Mouse (Mus musculus) hindbrain, embryonic 13.5 days (tissue): ENCODE results near the gene Ptprn2. TPM values are rescaled to one million over a fixed set of nuclear protein-coding genes. Genes with fewer than 3 reads are reported as not detected.

ENCODE experiments used
- ATAC-seq: fragments of 200-750 bp; cut with Nextera tagmentation; 2 replicates; pipeline ENCODE4 v1.8.0; 2017; ENCODE audit warnings: moderate TSS enrichment; ENCODE audit not compliant: low FRiP score
- H3K27ac ChIP-seq: fragments of 300-500 bp; sonication (generic); 2 replicates; pipeline ENCODE4 v1.5.1; 2015; ENCODE audit warnings: inconsistent platforms, mild to moderate bottlenecking, moderate library complexity
- H3K27me3 ChIP-seq: fragments of 300-500 bp; sonication (generic); 2 replicates; pipeline ENCODE4 v1.6.1; 2015; ENCODE audit warnings: mild to moderate bottlenecking, inconsistent platforms
- H3K36me3 ChIP-seq: fragments of 300-500 bp; sonication (generic); 2 replicates; pipeline ENCODE4 v1.6.1; 2015; ENCODE audit warnings: mild to moderate bottlenecking, inconsistent platforms
- H3K4me1 ChIP-seq: fragments of 300-500 bp; sonication (generic); replicated peaks from 2 replicates; pipeline ENCODE4 v1.6.1; 2015; ENCODE audit warnings: inconsistent platforms
- H3K4me2 ChIP-seq: fragments of 300-500 bp; sonication (generic); 2 replicates; pipeline ENCODE4 v1.6.1; 2015; ENCODE audit warnings: inconsistent platforms, mild to moderate bottlenecking, moderate library complexity
- H3K4me3 ChIP-seq: fragments of 300-500 bp; sonication (generic); 2 replicates; pipeline ENCODE4 v1.5.1; 2015; ENCODE audit warnings: mild to moderate bottlenecking, inconsistent platforms
- H3K9ac ChIP-seq: fragments of 300-500 bp; sonication (generic); 2 replicates; pipeline ENCODE4 v1.6.1; 2015; ENCODE audit warnings: mild to moderate bottlenecking, inconsistent platforms
- H3K9me3 ChIP-seq: fragments of 300-500 bp; sonication (generic); 2 replicates; pipeline ENCODE4 v1.6.1; 2016; ENCODE audit warnings: inconsistent platforms
- WGBS: fragments of 180-500 bp; shearing (Covaris S2); methylation state at CpG from one replicate; pipeline ENCODE4 v1.1.7; 2015; 5-methylcytosine and 5-hydroxymethylcytosine counted together
- polyA plus RNA-seq: library from polyadenylated mRNA; unstranded; fragments of >200 nt; fragmentation: Nextera tagmentation; extraction: Ambion mirVana; gene quantifications from 2 replicates; pipeline ENCODE4 v1.2.1, GENCODE M21; 2015

Ptprn2 gene
- polyA plus RNA-seq, 1 experiment from 2014 or later, result 10.3 TPM

DNA sequence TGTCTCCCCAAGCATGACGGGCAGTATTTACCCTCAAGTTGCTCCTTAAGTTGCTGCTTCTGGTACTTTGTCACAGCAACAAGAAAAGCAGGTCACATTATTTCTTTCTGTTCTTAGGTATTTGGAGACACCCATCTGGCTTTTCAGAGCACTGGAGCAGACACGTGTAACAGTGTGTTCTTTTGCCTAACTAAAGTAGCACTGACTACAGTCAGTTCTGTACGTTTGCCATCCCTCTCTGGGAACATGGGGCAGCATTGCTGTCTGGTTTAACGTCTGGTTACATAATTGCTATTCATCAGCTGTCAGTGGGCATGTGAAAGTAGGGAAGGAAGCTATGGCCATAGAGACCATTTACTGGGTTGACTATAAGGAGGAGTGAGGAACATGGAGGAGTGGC is 736.4 kb downstream of the Ptprn2 start:
- H3K4me3 ChIP-seq, result no peak overlapping the region
- H3K4me2 ChIP-seq, result no peak overlapping the region
- 83% methylated on average over 4 of the region's 4 CpGs for WGBS
- no peak overlapping the region for H3K9ac ChIP-seq
- H3K36me3 ChIP-seq, result peaks cover 22% of the 10 kb centered on the region
- no peak overlapping the region for H3K27ac ChIP-seq
- no peaks in the 10 kb centered on the region for H3K9me3 ChIP-seq
- H3K27me3 ChIP-seq, result no peaks in the 10 kb centered on the region
- no peaks in the 10 kb centered on the region for H3K4me1 ChIP-seq
- no peak for ATAC-seq

DNA sequence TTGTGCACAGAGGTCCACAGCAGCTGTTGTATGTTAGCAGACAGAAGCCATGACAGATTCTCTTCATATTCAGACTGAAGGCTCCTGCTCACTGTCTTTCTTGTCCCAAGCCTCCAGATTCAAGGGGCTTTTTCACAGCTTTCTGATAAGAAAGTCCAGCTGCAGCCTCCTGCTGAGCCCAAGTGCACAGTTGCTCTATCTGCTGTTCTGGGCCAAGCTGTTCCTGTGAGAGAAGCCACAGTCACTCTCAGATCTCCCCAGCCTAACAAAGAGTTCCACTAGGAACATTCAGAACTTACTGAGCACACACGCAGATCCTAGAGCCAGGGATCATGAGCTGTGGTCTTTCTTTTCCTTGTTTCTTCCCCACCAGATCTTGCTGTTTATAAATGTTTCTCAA is 738.5 kb downstream of the Ptprn2 start:
- peaks cover 23% of the 10 kb centered on the region for H3K36me3 ChIP-seq
- no peaks in the 10 kb centered on the region for H3K27me3 ChIP-seq
- no peaks in the 10 kb centered on the region for H3K9me3 ChIP-seq
- no peak overlapping the region for H3K9ac ChIP-seq
- H3K4me3 ChIP-seq, result no peak overlapping the region
- no peak for ATAC-seq
- WGBS, result 79% methylated on average over 1 of the region's 1 CpGs
- H3K4me1 ChIP-seq, result no peaks in the 10 kb centered on the region
- H3K4me2 ChIP-seq, result no peak overlapping the region
- no peak overlapping the region for H3K27ac ChIP-seq

DNA sequence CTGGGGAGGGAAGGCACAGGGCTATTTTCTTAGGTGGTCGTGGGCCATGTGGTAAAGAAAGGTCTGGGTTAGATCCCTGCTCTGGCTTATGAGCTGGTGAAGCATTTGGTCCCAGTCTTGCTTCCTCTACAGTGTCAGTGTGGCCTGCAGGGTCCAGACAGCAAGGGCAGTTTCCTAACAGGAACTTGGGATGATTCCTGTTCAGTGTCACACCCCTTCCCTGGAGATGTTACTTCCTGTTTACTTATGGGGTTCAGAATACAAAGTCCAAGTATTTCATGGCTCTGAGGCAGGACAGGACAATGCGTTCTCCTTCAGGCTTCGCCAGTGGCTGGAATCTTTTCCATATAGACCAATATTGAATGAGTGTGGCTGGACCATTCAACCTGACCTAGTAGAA is 741.7 kb downstream of the Ptprn2 start:
- Histone ChIP-seq H3K9me3 (no peaks in the 10 kb centered on the region), H3K36me3 (peaks cover 26% of the 10 kb centered on the region), H3K4me2 (no peak overlapping the region), H3K27me3 (no peaks in the 10 kb centered on the region), H3K4me1 (no peaks in the 10 kb centered on the region), H3K4me3 (no peak overlapping the region), H3K27ac (no peak overlapping the region), H3K9ac (no peak overlapping the region)
- WGBS, result 80% methylated on average over 3 of the region's 3 CpGs
- ATAC-seq, result no peak

DNA sequence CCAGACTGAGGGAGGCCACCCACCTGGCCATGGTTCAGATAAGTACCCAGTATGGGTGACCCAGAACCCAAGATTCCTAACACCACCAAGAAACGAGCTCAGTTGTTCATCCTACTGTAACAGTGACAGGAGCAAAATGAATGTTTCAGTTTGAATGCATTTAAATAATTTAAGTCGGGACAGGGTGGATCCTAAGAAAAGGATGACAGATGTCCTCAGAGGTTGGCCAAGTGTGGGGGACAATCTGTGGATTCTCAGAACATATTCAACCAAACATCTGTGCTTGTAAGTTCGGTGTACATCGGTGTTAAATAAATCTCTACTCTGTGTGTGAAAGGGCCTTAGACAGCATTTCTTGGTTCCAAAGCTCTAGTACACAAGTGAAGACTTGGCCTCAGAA is 743.9 kb downstream of the Ptprn2 start:
- Histone ChIP-seq H3K9me3 (no peaks in the 10 kb centered on the region), H3K9ac (no peak overlapping the region), H3K27me3 (no peaks in the 10 kb centered on the region), H3K36me3 (peaks cover 44% of the 10 kb centered on the region), H3K27ac (no peak overlapping the region), H3K4me2 (no peak overlapping the region), H3K4me3 (no peak overlapping the region), H3K4me1 (no peaks in the 10 kb centered on the region)
- no peak for ATAC-seq
- WGBS, result 74% methylated on average over 4 of the region's 4 CpGs

DNA sequence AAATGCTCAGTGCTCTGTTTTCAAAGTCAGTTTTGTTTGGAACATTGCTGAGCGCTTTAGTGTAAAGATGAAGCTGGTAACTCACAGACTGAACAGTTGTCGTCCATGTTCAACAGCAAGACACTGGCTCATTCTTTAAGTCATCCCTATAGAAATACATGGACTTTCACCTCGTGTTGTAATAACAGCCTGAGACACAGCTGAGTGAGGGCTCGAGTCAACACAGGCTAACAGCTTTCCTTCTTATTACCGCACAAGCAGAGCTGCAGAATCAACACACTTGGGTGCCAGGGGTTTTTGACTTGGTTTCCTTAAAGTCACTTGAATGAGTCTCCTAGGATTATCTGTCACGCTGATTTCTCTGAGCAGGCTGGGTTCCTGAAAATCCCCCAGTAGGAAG is 744.8 kb downstream of the Ptprn2 start:
- Histone ChIP-seq H3K27ac (no peak overlapping the region), H3K4me2 (no peak overlapping the region), H3K9ac (no peak overlapping the region), H3K36me3 (peaks cover 49% of the 10 kb centered on the region), H3K9me3 (no peaks in the 10 kb centered on the region), H3K27me3 (no peaks in the 10 kb centered on the region), H3K4me1 (0 out of 2 replicates have a peak, but pooled peaks cover 6% of the 10 kb centered on the region), H3K4me3 (no peak overlapping the region)
- no peak for ATAC-seq
- WGBS, result 89% methylated on average over 6 of the region's 6 CpGs

DNA sequence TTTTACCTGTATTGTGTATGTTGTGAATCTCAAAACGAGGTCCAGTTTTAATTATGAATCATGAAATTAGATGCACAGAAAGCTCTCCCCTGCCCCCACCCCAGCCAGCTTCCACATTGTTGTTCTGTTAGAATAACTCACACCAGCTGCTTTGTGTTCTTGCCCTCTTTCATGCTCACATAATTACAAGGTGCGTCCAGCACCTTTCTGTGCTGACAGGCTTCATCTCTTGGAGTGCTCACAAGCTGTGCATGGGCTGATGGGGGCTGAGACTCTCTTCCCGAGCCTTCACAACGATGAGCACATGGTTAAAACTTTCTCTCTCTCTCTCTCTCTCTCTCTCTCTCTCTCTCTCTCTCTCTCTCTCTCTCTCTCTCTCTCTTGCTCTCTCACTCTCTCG is 746.3 kb downstream of the Ptprn2 start:
- Histone ChIP-seq H3K4me3 (no peak overlapping the region), H3K27me3 (no peaks in the 10 kb centered on the region), H3K9me3 (no peaks in the 10 kb centered on the region), H3K4me2 (no peak overlapping the region), H3K36me3 (peaks cover 57% of the 10 kb centered on the region), H3K27ac (no peak overlapping the region), H3K4me1 (0 out of 2 replicates have a peak, but pooled peaks cover 7% of the 10 kb centered on the region), H3K9ac (no peak overlapping the region)
- no peak for ATAC-seq
- 71% methylated on average over 5 of the region's 5 CpGs for WGBS

DNA sequence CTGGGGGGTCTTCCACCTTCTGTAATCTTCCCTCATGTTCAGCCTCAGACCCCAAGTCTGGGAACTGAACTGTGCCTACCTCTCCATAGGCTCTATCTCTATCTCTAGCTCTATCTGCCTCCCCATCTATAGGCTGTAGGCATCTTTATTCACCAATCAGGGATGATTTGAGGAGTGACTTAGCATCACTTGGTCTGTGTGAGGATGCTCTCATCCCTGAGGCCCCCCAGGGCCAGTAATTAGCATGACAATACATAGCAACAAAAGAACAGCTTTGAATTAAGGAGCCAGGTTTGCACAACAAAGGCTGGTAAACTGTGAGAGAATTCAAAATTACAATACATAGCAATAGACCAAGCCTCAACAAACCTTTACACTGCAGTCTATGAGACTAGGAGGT is 749.6 kb downstream of the Ptprn2 start:
- 0 out of 2 replicates have a peak, but pooled peaks cover 10% of the 10 kb centered on the region for H3K4me1 ChIP-seq
- peaks cover 46% of the 10 kb centered on the region for H3K36me3 ChIP-seq
- no peak overlapping the region for H3K9ac ChIP-seq
- no peak overlapping the region for H3K4me2 ChIP-seq
- no peak for ATAC-seq
- no peak overlapping the region for H3K4me3 ChIP-seq
- no peaks in the 10 kb centered on the region for H3K9me3 ChIP-seq
- no peak overlapping the region for H3K27ac ChIP-seq
- no peaks in the 10 kb centered on the region for H3K27me3 ChIP-seq

DNA sequence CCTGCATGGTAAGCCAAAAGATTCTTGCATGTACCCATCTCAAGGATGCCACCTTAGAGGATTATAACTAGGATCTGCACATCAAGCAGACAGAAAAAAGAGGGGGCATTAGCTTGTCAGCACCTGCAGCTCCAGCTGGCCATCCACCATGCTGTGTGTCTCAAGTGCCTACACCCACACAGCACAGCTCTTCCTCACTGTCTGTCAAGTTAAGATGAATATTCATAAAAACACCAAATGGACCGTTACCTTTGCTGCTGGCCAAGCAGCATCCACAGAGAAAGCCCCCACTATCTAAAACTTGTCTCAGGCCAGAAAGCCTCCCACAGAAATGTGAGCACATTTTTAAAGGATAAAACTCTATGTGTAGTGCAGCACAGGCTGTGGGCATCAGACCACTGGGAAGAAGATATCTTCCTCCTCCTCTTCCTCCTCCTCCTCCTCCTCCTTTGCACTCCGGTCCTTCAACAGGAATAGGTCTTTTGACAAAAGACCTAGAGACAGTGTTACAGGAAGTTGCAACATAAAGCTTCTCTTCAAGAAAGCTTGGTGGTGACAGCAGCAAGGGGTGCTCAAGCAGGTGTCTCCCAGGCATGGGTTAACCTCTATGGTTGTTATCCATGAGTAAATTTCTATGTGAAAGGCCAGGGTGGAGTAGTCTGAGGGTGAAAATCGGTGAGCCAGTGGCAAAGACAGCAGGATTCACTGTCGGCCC is 750.7 kb downstream of the Ptprn2 start:
- 0 out of 2 replicates have a peak, but pooled peaks cover 11% of the 10 kb centered on the region for H3K4me1 ChIP-seq
- no peak for ATAC-seq
- 88% methylated on average over 4 of the region's 4 CpGs for WGBS
- no peak overlapping the region for H3K27ac ChIP-seq
- no peaks in the 10 kb centered on the region for H3K9me3 ChIP-seq
- H3K4me3 ChIP-seq, result no peak overlapping the region
- no peaks in the 10 kb centered on the region for H3K27me3 ChIP-seq
- peaks cover 46% of the 10 kb centered on the region for H3K36me3 ChIP-seq
- no peak overlapping the region for H3K9ac ChIP-seq
- H3K4me2 ChIP-seq, result no peak overlapping the region

DNA sequence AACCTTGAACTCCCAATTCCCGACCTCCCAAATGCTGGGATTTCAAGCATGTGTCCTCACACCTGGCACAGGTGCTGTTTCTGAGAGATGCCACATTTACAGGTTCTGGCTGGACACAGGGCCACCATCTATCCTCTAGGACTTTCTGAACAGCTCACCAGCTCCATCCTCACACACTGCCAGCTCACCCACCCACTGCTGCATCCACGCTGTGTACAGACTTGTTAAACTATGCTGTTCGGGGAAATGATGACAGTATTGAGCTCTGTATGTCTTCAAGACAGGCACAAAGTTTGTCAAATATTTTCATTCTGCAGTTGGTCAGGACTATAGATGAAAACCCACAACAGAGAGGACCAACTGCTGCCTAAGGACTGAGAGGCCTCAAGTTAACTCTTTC is 751.5 kb downstream of the Ptprn2 start:
- ATAC-seq, result no peak

DNA sequence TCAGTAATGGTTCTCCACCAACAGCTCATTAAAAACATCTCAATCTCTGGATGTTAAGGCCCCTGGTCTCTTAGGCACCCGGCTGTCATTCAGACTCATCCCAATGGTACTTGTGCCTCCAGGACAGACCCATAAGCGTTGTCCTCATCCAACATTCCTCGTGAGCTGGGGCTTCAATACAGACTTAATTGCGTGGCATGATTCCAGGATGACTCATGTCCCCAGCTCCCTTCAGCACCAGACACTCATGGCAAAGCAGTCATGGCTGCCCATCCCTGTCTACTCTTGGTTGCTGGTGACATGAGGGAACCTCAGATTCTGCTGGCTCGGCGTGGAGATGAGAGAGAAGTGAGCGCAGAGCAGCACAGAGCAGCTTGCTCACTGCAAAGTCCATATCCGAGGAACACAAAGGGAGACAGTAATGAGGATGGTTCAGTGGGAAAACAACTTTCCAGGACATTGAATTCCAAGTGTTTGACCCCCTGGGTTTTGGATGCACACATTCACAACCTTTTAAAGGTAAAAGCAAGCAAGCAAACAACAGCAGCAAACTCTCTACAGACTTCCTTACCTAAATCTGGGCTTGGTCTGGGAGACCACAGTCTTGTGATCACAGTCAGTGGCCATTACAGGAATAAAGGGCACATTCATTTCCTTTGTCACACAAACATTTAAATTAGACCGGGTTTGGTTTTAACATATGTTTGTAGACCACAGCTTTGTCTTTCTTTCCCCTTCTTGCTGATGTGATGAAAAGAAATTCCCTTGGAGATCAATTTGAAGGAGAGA is 754.6 kb downstream of the Ptprn2 start:
- Histone ChIP-seq H3K9me3 (no peaks in the 10 kb centered on the region), H3K4me2 (no peak overlapping the region), H3K9ac (no peak overlapping the region), H3K4me1 (peaks cover 16% of the 10 kb centered on the region; the same call in 1 of the 2 replicates), H3K36me3 (peaks cover 28% of the 10 kb centered on the region), H3K4me3 (no peak overlapping the region), H3K27ac (peak overlapping the region; percentile 40; the same call in 1 of the 2 replicates), H3K27me3 (no peaks in the 10 kb centered on the region)
- ATAC-seq, result no peak
- WGBS, result 62% methylated on average over 9 of the region's 9 CpGs

More for the DNA sequence above, 751.5 kb downstream of the Ptprn2 start:
- Histone ChIP-seq H3K27ac (no peak overlapping the region), H3K9me3 (no peaks in the 10 kb centered on the region), H3K36me3 (peaks cover 46% of the 10 kb centered on the region), H3K4me2 (no peak overlapping the region), H3K4me1 (peaks cover 14% of the 10 kb centered on the region; the same call in 1 of the 2 replicates), H3K9ac (no peak overlapping the region), H3K27me3 (no peaks in the 10 kb centered on the region), H3K4me3 (no peak overlapping the region)
- 91% methylated on average over 3 of the region's 3 CpGs for WGBS

DNA sequence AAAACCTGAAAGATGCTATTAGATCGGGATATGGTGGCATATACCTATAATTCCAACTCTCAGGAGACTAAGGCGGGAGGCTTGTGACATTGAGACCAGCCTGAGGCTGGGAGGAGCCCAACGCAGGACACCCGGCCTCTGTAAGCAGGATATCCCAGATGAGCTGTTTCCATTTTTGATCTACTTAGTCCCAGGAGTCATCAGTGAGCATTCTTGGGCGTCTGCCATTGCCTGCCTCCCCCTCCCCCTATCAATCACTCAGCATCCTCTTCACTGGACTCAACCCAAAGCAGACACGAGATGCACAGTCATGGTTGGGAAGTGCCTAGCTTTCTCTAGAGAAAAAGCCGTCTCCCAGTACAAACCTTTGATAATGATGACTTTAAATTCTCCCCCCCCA is 756.7 kb downstream of the Ptprn2 start:
- Histone ChIP-seq H3K36me3 (peaks cover 17% of the 10 kb centered on the region), H3K4me1 (peaks cover 16% of the 10 kb centered on the region; the same call in 1 of the 2 replicates), H3K9me3 (no peaks in the 10 kb centered on the region), H3K9ac (no peak overlapping the region), H3K4me2 (no peak overlapping the region), H3K27me3 (no peaks in the 10 kb centered on the region), H3K4me3 (no peak overlapping the region), H3K27ac (no peak overlapping the region)
- 43% methylated on average over 7 of the region's 7 CpGs for WGBS
- 0 out of 2 replicates have a peak, but pooled peaks have one; percentile 23 for ATAC-seq

DNA sequence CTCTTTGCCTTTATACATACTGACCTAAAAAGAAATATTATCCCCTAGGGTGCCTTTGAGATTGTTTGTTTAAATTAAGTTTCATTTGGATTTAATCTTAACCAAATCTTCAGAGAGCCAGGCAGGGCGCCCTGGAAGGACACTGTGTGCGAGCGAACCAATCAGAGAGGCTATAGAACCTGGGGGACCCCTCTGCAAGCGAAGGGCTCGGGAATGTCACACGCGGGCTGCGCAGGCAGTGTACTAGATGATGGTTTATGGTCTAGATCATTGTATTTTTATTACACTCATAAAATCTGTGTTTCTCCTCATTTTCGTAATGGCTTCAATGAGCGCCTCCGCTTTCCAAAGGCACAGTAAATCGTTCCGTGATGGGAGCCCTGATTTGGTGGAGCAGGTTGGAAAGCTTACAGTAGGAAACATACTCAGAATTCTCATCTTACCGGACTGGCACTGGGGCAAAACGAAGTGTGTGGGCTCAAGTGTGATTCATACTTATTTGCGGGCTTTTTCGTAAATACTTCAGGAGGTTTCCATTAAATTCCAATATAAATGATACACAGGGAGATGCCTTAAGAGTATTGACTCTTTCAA is 760.5 kb downstream of the Ptprn2 start:
- Histone ChIP-seq H3K9ac (no peak overlapping the region), H3K4me2 (no peak overlapping the region), H3K4me3 (no peak overlapping the region), H3K27me3 (no peaks in the 10 kb centered on the region), H3K9me3 (no peaks in the 10 kb centered on the region), H3K27ac (peak overlapping the region; percentile 13; the same call in 1 of the 2 replicates), H3K4me1 (peaks cover 20% of the 10 kb centered on the region), H3K36me3 (peaks cover 24% of the 10 kb centered on the region)
- WGBS, result 78% methylated on average over 17 of the region's 17 CpGs
- peak; percentile 63; the same call in 1 of the 2 replicates for ATAC-seq
